Mouse (Mus musculus) layer of hippocampus, adult 11-12 months (tissue): ENCODE data around the gene Gm10600.
"Not testable (repeated sequence)": the region's sequence is repeated elsewhere in the genome, so short reads cannot be mapped to it uniquely, and the experiment has no call there.

Source experiments
- DNase-seq: peaks from one replicate; pipeline ENCODE4 v3.0.0; 2022; ENCODE audit warnings: low spot score

Gene Gm10600

GRCm38 (mm10) chr4:42240339-42240738, at the start of gene Gm10600:
TSS of gene Gm10600 (plus strand) at chr4:42240639.
- not testable (repeated sequence) for DNase-seq

GRCm38 (mm10) chr4:42255467-42255866, 15.0 kb downstream of the Gm10600 start, which contains the start of gene Ccl21b:
TSS of gene Ccl21b (plus strand) at chr4:42255767.
- not testable (repeated sequence) for DNase-seq
